Mouse (Mus musculus) bone marrow, adult 2 months (tissue): ENCODE results near the gene Srrm4.

Source experiments
- CTCF ChIP-seq: fragments of 200-500 bp; IDR thresholded peaks from 2 replicates; pipeline ENCODE4 v1.5.1; 2011; ENCODE audit warnings: low read length, control low read depth; ENCODE audit not compliant: control insufficient read depth, insufficient read depth
- POLR2A ChIP-seq: fragments of 200-500 bp; IDR thresholded peaks from 2 replicates; pipeline ENCODE4 v1.6.1; 2011; ENCODE audit warnings: low read depth, mild to moderate bottlenecking, control low read depth, low read length, borderline replicate concordance; ENCODE audit not compliant: control insufficient read depth

- TF ChIP-seq CTCF (no peak), POLR2A (no peak)
These were observed 153.3 kb downstream of the Srrm4 start for GRCm38 (mm10) chr5:116438328-116438727.
